7 mouse cellular contexts compared by ENCODE assay signal in genomic region chr12:86799786-86800185, GRCm38 (mm10).
DNase-seq lines count a peak whose midpoint lies in the region; ATAC-seq and TF ChIP-seq lines count a peak whose summit lies in the region.

No protein-coding gene starts in this region.

- TF ChIP-seq EP300 in ES-Bruce4 (IDR thresholded peaks at IDR 0.05; ENCODE audit: insufficient read depth, low read depth, low read length) = no peak

- H3K4me1 ChIP-seq in intestine, embryonic 14.5 days (replicated peaks; ENCODE audit: control insufficient read depth, insufficient read depth, low read length) = peaks cover 52% of the 10 kb centered on the region
- H3K4me1 ChIP-seq in intestine, embryonic 15.5 days (replicated peaks) = peaks cover 51% of the 10 kb centered on the region
- H3K4me1 ChIP-seq in ES-Bruce4 (ENCODE audit: control insufficient read depth, insufficient read depth, low read length) = peaks cover 12% of the 10 kb centered on the region
- peaks cover 58% of the 10 kb centered on the region for H3K4me1 ChIP-seq in embryonic facial prominence, embryonic 14.5 days (ENCODE audit: control insufficient read depth, insufficient read depth, low read length)
- peaks cover 74% of the 10 kb centered on the region for H3K4me1 ChIP-seq in midbrain, embryonic 13.5 days (replicated peaks)

- no peak overlapping the region for H3K9ac ChIP-seq in intestine, embryonic 14.5 days (ENCODE audit: low read length)
- no peak overlapping the region for H3K9ac ChIP-seq in intestine, embryonic 15.5 days
- 0 out of 2 replicates have a peak overlapping the region, but pooled peaks have one; percentile 43 for H3K9ac ChIP-seq in ES-Bruce4 (ENCODE audit: low read depth, poor library complexity, severe bottlenecking)
- H3K9ac ChIP-seq in embryonic facial prominence, embryonic 14.5 days (ENCODE audit: low read depth, low read length) = no peak overlapping the region
- no peak overlapping the region for H3K9ac ChIP-seq in midbrain, embryonic 13.5 days (replicated peaks)

- no peaks in the 10 kb centered on the region for H3K27me3 ChIP-seq in intestine, embryonic 14.5 days (replicated peaks; ENCODE audit: control insufficient read depth, insufficient read depth, low read length)
- no peaks in the 10 kb centered on the region for H3K27me3 ChIP-seq in intestine, embryonic 15.5 days (replicated peaks)
- H3K27me3 ChIP-seq in ES-Bruce4 (ENCODE audit: control insufficient read depth, insufficient read depth, low read length, poor library complexity, severe bottlenecking) = no peaks in the 10 kb centered on the region
- H3K27me3 ChIP-seq in embryonic facial prominence, embryonic 14.5 days (replicated peaks; ENCODE audit: control insufficient read depth, insufficient read depth, low read length) = no peaks in the 10 kb centered on the region
- H3K27me3 ChIP-seq in midbrain, embryonic 13.5 days = 0 out of 2 replicates have a peak, but pooled peaks cover 3% of the 10 kb centered on the region

- TF ChIP-seq CTCF in ES-Bruce4 (IDR thresholded peaks at IDR 0.05; ENCODE audit: low read depth, low read length) = no peak

- H3K4me2 ChIP-seq in intestine, embryonic 14.5 days (ENCODE audit: low read length) = no peak overlapping the region
- no peak overlapping the region for H3K4me2 ChIP-seq in intestine, embryonic 15.5 days (replicated peaks)
- H3K4me2 ChIP-seq in embryonic facial prominence, embryonic 14.5 days (ENCODE audit: low read depth, low read length) = 0 out of 2 replicates have a peak overlapping the region, but pooled peaks have one; percentile 50
- H3K4me2 ChIP-seq in midbrain, embryonic 13.5 days (replicated peaks) = no peak overlapping the region

- no peak for ATAC-seq in intestine, embryonic 14.5 days (replicated peaks; ENCODE audit: low FRiP score, low TSS enrichment, low read depth)
- no peak for ATAC-seq in intestine, embryonic 15.5 days
- no peak for ATAC-seq in embryonic facial prominence, embryonic 14.5 days (ENCODE audit: low read depth)
- ATAC-seq in midbrain, embryonic 13.5 days = no peak

- H3K27ac ChIP-seq in intestine, embryonic 14.5 days (ENCODE audit: low read depth) = peak overlapping the region; percentile 92; the same call in 1 of the 2 replicates
- no peak overlapping the region for H3K27ac ChIP-seq in intestine, embryonic 15.5 days
- peak overlapping the region; percentile 71 for H3K27ac ChIP-seq in ES-Bruce4 (ENCODE audit: insufficient read depth, low read length)
- H3K27ac ChIP-seq in embryonic facial prominence, embryonic 14.5 days (replicated peaks; ENCODE audit: low read depth, low read length) = peak overlapping the region; percentile 98
- peak overlapping the region; percentile 99 for H3K27ac ChIP-seq in midbrain, embryonic 13.5 days

- no peaks in the 10 kb centered on the region for H3K36me3 ChIP-seq in intestine, embryonic 14.5 days (ENCODE audit: control insufficient read depth, insufficient read depth, low read length)
- H3K36me3 ChIP-seq in intestine, embryonic 15.5 days = no peaks in the 10 kb centered on the region
- H3K36me3 ChIP-seq in ES-Bruce4 (ENCODE audit: control insufficient read depth, insufficient read depth, low read length, poor library complexity, severe bottlenecking) = no peaks in the 10 kb centered on the region
- no peaks in the 10 kb centered on the region for H3K36me3 ChIP-seq in embryonic facial prominence, embryonic 14.5 days (ENCODE audit: control insufficient read depth, insufficient read depth, low read length)
- H3K36me3 ChIP-seq in midbrain, embryonic 13.5 days = no peaks in the 10 kb centered on the region

- no peaks in the 10 kb centered on the region for H3K9me3 ChIP-seq in intestine, embryonic 14.5 days (ENCODE audit: control insufficient read depth, low read length)
- no peaks in the 10 kb centered on the region for H3K9me3 ChIP-seq in intestine, embryonic 15.5 days
- no peaks in the 10 kb centered on the region for H3K9me3 ChIP-seq in ES-Bruce4 (replicated peaks; ENCODE audit: control insufficient read depth, insufficient read depth, low read length, poor library complexity, severe bottlenecking)
- no peaks in the 10 kb centered on the region for H3K9me3 ChIP-seq in embryonic facial prominence, embryonic 14.5 days (ENCODE audit: control insufficient read depth, low read length)
- H3K9me3 ChIP-seq in midbrain, embryonic 13.5 days = no peaks in the 10 kb centered on the region

- WGBS in intestine, embryonic 14.5 days = 91% methylated on average over 7 of the region's 7 CpGs
- 88% methylated on average over 7 of the region's 7 CpGs for WGBS in intestine, embryonic 15.5 days
- WGBS in embryonic facial prominence, embryonic 14.5 days = 68% methylated on average over 7 of the region's 7 CpGs
- WGBS in midbrain, embryonic 13.5 days = 84% methylated on average over 7 of the region's 7 CpGs

- no peak for DNase-seq in intestine, embryonic 14.5 days (ENCODE audit: low spot score)
- DNase-seq in embryonic facial prominence, embryonic 14.5 days (ENCODE audit: low spot score) = no peak
- no peak for DNase-seq in embryo, embryonic 10.5 days (ENCODE audit: low spot score)
- DNase-seq in gastrocnemius, postnatal 10 days = no peak

- no peak for TF ChIP-seq POLR2A in ES-Bruce4 (IDR thresholded peaks at IDR 0.05; ENCODE audit: insufficient read depth, low read length)

- H3K4me3 ChIP-seq in intestine, embryonic 14.5 days (ENCODE audit: low read depth, low read length) = no peak overlapping the region
- no peak overlapping the region for H3K4me3 ChIP-seq in intestine, embryonic 15.5 days (replicated peaks)
- no peak overlapping the region for H3K4me3 ChIP-seq in ES-Bruce4 (ENCODE audit: low read depth, low read length)
- H3K4me3 ChIP-seq in embryonic facial prominence, embryonic 14.5 days (ENCODE audit: low read depth, low read length) = no peak overlapping the region
- no peak overlapping the region for H3K4me3 ChIP-seq in midbrain, embryonic 13.5 days (replicated peaks)
